Mouse (Mus musculus): Measurements from ENCODE around the gene Ccdc157. TPM values are rescaled to one million over a fixed set of nuclear protein-coding genes. Genes with fewer than 3 reads are reported as not detected.

Gene Ccdc157
- total RNA-seq, 2 experiments from 2014 or later: 16.0 to 18.1 TPM

Small RNAs within 50 kb of the gene (microRNA-seq; reads per million reads assigned to microRNA genes)
- gene Mir3060: 1.3 reads per million

Other genes with a start within 250 kb of the Ccdc157 start
- gene Slc35e4, start 245.6 kb downstream of the Ccdc157 start, total RNA-seq (2021): 10 to 100 TPM; 18.5 to 23.0 TPM
- 10 to 100 TPM; 18.2 to 20.0 TPM for gene Tcn2, start 228.1 kb downstream of the Ccdc157 start, total RNA-seq (2021)
- 10 to 100 TPM; 38.3 to 42.0 TPM for gene Pes1, start 196.3 kb downstream of the Ccdc157 start, total RNA-seq (2021)
- gene 4930556J24Rik, start 183.5 kb downstream of the Ccdc157 start, total RNA-seq (2021): under 1 TPM in 1 of 2 experiments, not detected in 1; 0.54 TPM
- gene Gal3st1, start 176.7 kb downstream of the Ccdc157 start, total RNA-seq (2021): 10 to 100 TPM; 13.2 to 17.4 TPM
- not detected for gene Sec14l4, start 128.8 kb downstream of the Ccdc157 start, total RNA-seq (2021)
- 1 to 10 TPM in 1 of 2 experiments, under 1 TPM in 1; 0.52 to 1.5 TPM for gene Sec14l3, start 95.5 kb downstream of the Ccdc157 start, total RNA-seq (2021)
- gene Mtfp1, start 64.8 kb downstream of the Ccdc157 start, total RNA-seq (2021): 10 to 100 TPM; 90.9 to 94.5 TPM
- 10 to 100 TPM; 35.0 to 35.4 TPM for gene Sec14l2, start 36.9 kb downstream of the Ccdc157 start, total RNA-seq (2021)
- 10 to 100 TPM; 28.8 to 35.9 TPM for gene Rnf215, start 25.1 kb downstream of the Ccdc157 start, total RNA-seq (2021)
- gene Sf3a1, start 57 bp upstream of the Ccdc157 start, total RNA-seq (2021): 10 to 100 TPM; 61.3 to 65.3 TPM
- gene Tbc1d10a, start 26.5 kb upstream of the Ccdc157 start, total RNA-seq (2021): 10 to 100 TPM; 32.7 to 36.2 TPM
- 1 to 10 TPM; 4.3 to 5.3 TPM for gene Castor1, start 57.9 kb upstream of the Ccdc157 start, total RNA-seq (2021)
- not detected for gene Osm, start 76.1 kb upstream of the Ccdc157 start, total RNA-seq (2021)
- gene Lif, start 97.3 kb upstream of the Ccdc157 start, total RNA-seq (2021): under 1 TPM; 0.48 to 0.79 TPM